Mouse (Mus musculus) intestine, embryonic 14.5 days (tissue): ENCODE measurements around the gene Prelid1. TPM values are rescaled to one million over a fixed set of nuclear protein-coding genes. Genes with fewer than 3 reads are reported as not detected.

Experiments used
- ATAC-seq: fragments of 200-750 bp; cut with Nextera tagmentation; replicated peaks from 2 replicates; pipeline ENCODE4 v1.8.0; 2017; ENCODE audit warnings: low read depth, moderate number of reproducible peaks, moderate TSS enrichment, moderate library complexity; ENCODE audit not compliant: low FRiP score, low TSS enrichment
- DNase-seq: peaks from one replicate; pipeline ENCODE4 v3.0.0-alpha.2; 2018; ENCODE audit warnings: low spot score
- H3K27ac ChIP-seq: fragments of 300-500 bp; sonication (generic); 2 replicates; pipeline ENCODE4 v1.5.1; 2014; ENCODE audit warnings: low read depth, mild to moderate bottlenecking, control low read depth
- H3K27me3 ChIP-seq: fragments of 300-500 bp; sonication (generic); replicated peaks from 2 replicates; pipeline ENCODE4 v1.6.1; 2014; ENCODE audit warnings: low read length, control low read depth; ENCODE audit not compliant: control insufficient read depth, insufficient read depth
- H3K36me3 ChIP-seq: fragments of 300-500 bp; sonication (generic); 2 replicates; pipeline ENCODE4 v1.6.1; 2014; ENCODE audit warnings: low read length, control low read depth; ENCODE audit not compliant: control insufficient read depth, insufficient read depth
- H3K4me1 ChIP-seq: fragments of 300-500 bp; sonication (generic); replicated peaks from 2 replicates; pipeline ENCODE4 v1.6.1; 2014; ENCODE audit warnings: low read length, control low read depth, mixed read lengths; ENCODE audit not compliant: control insufficient read depth, insufficient read depth
- H3K4me2 ChIP-seq: fragments of 300-500 bp; sonication (generic); 2 replicates; pipeline ENCODE4 v1.6.1; 2014; ENCODE audit warnings: low read length
- H3K4me3 ChIP-seq: fragments of 300-500 bp; sonication (generic); 2 replicates; pipeline ENCODE4 v1.5.1; 2014; ENCODE audit warnings: low read depth, low read length, control low read depth, mixed read lengths
- H3K9ac ChIP-seq: fragments of 300-500 bp; sonication (generic); 2 replicates; pipeline ENCODE4 v1.6.1; 2014; ENCODE audit warnings: mild to moderate bottlenecking, low read length
- H3K9me3 ChIP-seq: fragments of 300-500 bp; sonication (generic); 2 replicates; pipeline ENCODE4 v1.6.1; 2016; ENCODE audit warnings: low read length, control low read depth; ENCODE audit not compliant: control insufficient read depth
- WGBS: fragments of 180-500 bp; shearing (Covaris S2); extraction: QIAGEN DNeasy Blood & Tissue Kit; methylation state at CpG from one replicate; pipeline ENCODE4 v1.1.7; 2014; 5-methylcytosine and 5-hydroxymethylcytosine counted together
- polyA plus RNA-seq: library from polyadenylated mRNA; unstranded; fragments of >200 nt; fragmentation: Nextera tagmentation; extraction: Ambion mirVana; gene quantifications from 2 replicates; pipeline ENCODE4 v1.2.1, GENCODE M21; 2014

The Prelid1 gene
- polyA plus RNA-seq, 1 experiment from 2014 or later, result 598 TPM

GRCm38 (mm10) chr13:55318351-55318750, 1.9 kb upstream of the Prelid1 start:
- H3K9me3 ChIP-seq, result no peaks in the 10 kb centered on the region
- H3K4me1 ChIP-seq, result peaks cover 14% of the 10 kb centered on the region
- ATAC-seq (no peak), DNase-seq (no peak)
- WGBS, result 86% methylated on average over 3 of the region's 3 CpGs
- H3K27ac ChIP-seq, result no peak overlapping the region
- no peak overlapping the region for H3K9ac ChIP-seq
- H3K27me3 ChIP-seq, result no peaks in the 10 kb centered on the region
- peaks cover 71% of the 10 kb centered on the region for H3K36me3 ChIP-seq
- H3K4me3 ChIP-seq, result no peak overlapping the region
- H3K4me2 ChIP-seq, result no peak overlapping the region

DNA sequence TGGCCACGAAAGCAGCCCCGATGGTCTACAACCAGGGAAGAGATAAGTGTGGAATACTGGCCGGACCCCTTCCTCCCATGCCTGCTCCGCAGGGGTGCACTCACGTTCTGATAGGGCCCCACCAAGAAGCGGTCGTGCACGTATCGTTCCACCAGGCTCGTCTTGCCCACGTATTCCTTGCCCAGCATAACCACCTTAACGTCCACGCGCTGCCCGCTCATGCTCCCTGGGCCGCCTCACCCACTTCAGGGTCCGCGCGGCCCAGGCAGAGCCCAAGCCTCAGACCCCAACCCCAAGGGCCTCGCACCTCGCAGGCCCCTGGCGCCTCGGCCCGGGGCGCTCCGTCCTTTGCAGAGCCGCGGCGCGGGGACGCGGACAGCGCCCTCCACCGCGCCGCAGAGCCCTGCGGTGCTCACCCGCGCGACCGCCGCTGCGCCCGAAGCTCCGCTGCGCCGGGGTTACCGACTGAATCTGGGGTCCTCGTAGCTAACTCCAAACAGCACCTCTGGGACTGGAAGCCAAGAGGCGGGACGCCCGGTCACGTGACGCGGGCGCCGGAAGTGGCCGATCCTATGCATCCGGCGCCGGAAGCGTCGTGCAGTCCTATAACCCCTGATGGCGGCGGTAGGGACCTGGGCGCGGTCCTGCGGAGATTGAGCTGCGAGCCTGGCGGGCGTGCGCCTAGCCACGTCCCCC, 1.3 kb downstream of the Prelid1 start, which contains the start of gene Rab24:
Gene Rab24 (minus strand): TSS at position 513 of the 696 bp plus-strand sequence.
- peak within 1 kb of the TSS; percentile 88 for H3K27ac ChIP-seq
- peak within 1 kb of the TSS; percentile 89 for H3K4me3 ChIP-seq
- no peaks in the 10 kb centered on the region for H3K9me3 ChIP-seq
- H3K4me2 ChIP-seq, result peak within 1 kb of the TSS; percentile 85
- DNase-seq (peak; percentile 91), ATAC-seq (peak; percentile 88)
- under 1% methylated on average over 73 of the region's 73 CpGs for WGBS
- H3K36me3 ChIP-seq, result peaks cover 69% of the 10 kb centered on the region
- H3K9ac ChIP-seq, result peak within 1 kb of the TSS; percentile 92
- peaks cover 20% of the 10 kb centered on the region for H3K4me1 ChIP-seq
- no peaks in the 10 kb centered on the region for H3K27me3 ChIP-seq

DNA sequence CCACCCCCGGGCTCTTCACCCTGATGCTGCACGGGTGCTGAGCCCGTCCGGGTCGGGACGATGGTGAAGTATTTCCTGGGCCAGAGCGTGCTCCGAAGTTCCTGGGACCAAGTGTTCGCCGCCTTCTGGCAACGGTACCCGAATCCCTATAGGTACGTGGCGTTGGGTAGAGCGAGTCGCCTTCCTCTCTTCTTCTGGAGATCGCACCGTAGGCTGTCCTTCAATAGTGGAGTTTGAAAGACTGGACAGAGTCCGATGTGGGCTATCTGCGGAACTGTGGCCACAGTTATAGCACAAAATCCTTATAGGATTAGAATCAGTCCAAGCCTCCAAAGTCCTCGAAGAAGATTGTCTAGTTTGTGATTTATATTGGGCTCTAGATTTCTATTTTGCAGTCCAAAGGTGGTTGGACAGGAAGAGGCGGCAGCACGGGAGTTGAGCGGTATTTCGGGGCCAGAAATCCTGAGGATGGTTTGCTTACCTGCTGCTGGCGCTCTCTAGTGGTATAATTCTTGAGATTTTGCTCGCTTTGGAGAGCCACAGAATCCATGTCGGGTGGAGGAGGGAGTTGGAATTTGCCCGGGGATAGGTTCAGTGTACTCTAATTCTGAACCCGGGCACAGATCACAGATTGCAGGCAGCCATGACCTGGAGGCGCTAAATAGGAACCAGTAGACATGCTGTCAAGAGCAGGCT, 2.0 kb downstream of the Prelid1 start:
- Histone ChIP-seq H3K9me3 (no peaks in the 10 kb centered on the region), H3K4me3 (peak overlapping the region; percentile 89), H3K4me2 (peak overlapping the region; percentile 85), H3K36me3 (peaks cover 62% of the 10 kb centered on the region), H3K9ac (peak overlapping the region; percentile 92), H3K4me1 (peaks cover 22% of the 10 kb centered on the region), H3K27ac (peak overlapping the region; percentile 88), H3K27me3 (no peaks in the 10 kb centered on the region)
- ATAC-seq, result peak; percentile 16
- DNase-seq, result peak; percentile 72
- 1% methylated on average over 31 of the region's 31 CpGs for WGBS

GRCm38 (mm10) chr13:55325596-55325995, 5.3 kb downstream of the Prelid1 start:
- Histone ChIP-seq H3K27me3 (no peaks in the 10 kb centered on the region), H3K9me3 (no peaks in the 10 kb centered on the region), H3K36me3 (peaks cover 32% of the 10 kb centered on the region), H3K9ac (no peak overlapping the region), H3K27ac (no peak overlapping the region), H3K4me1 (peaks cover 39% of the 10 kb centered on the region), H3K4me2 (no peak overlapping the region), H3K4me3 (no peak overlapping the region)
- 74% methylated on average over 11 of the region's 11 CpGs for WGBS
- DNase-seq (no peak), ATAC-seq (no peak)

- 41% methylated on average over 4 of the region's 4 CpGs for WGBS
- no peak for ATAC-seq
These were observed 6.9 kb downstream of the Prelid1 start for GRCm38 (mm10) chr13:55327169-55327568.

GRCm38 (mm10) chr13:55327633-55328032, 7.3 kb downstream of the Prelid1 start:
- Histone ChIP-seq H3K27me3 (no peaks in the 10 kb centered on the region), H3K4me3 (no peak overlapping the region), H3K4me2 (peak overlapping the region; percentile 63), H3K36me3 (peaks cover 32% of the 10 kb centered on the region), H3K9me3 (no peaks in the 10 kb centered on the region), H3K4me1 (peaks cover 37% of the 10 kb centered on the region), H3K27ac (no peak overlapping the region), H3K9ac (no peak overlapping the region)
- peak; percentile 85 for DNase-seq
- no peak for ATAC-seq
- 49% methylated on average over 8 of the region's 8 CpGs for WGBS

More at GRCm38 (mm10) chr13:55327169-55327568, 6.9 kb downstream of the Prelid1 start:
- Histone ChIP-seq H3K4me2 (no peak overlapping the region), H3K4me1 (peaks cover 38% of the 10 kb centered on the region), H3K27ac (no peak overlapping the region), H3K9ac (no peak overlapping the region), H3K9me3 (no peaks in the 10 kb centered on the region), H3K36me3 (peaks cover 32% of the 10 kb centered on the region), H3K27me3 (no peaks in the 10 kb centered on the region), H3K4me3 (no peak overlapping the region)
- no peak for DNase-seq

- Histone ChIP-seq H3K4me1 (peaks cover 31% of the 10 kb centered on the region), H3K4me2 (peak overlapping the region; percentile 63), H3K27ac (no peak overlapping the region), H3K36me3 (peaks cover 30% of the 10 kb centered on the region), H3K4me3 (peak overlapping the region; percentile 69; the same call in 1 of the 2 replicates), H3K27me3 (no peaks in the 10 kb centered on the region), H3K9ac (no peak overlapping the region), H3K9me3 (no peaks in the 10 kb centered on the region)
- ATAC-seq (no peak), DNase-seq (no peak)
- 82% methylated on average over 6 of the region's 6 CpGs for WGBS
These were observed 7.9 kb downstream of the Prelid1 start for GRCm38 (mm10) chr13:55328171-55328570.

DNA sequence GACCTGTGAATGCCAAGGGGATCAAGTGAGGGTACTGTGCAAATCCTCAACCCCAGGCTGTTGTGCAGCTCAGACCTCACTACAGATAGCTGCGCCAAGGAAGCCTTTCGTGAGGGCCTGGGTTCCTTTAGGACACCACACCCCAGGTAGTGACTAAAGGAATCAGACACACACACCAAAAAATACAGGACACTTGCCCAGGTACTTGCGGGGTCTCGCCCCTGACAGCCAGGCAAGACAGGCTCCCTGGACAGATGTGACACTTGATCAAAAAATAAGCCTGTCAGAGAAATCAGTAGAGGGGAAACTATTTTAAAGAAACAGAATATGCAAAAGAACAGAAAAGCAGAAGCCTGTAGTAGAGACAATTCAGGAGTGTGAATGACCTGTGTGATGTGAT, 8.3 kb downstream of the Prelid1 start:
- Histone ChIP-seq H3K27me3 (no peaks in the 10 kb centered on the region), H3K4me2 (peak overlapping the region; percentile 63), H3K9ac (peak overlapping the region; percentile 64), H3K4me1 (peaks cover 27% of the 10 kb centered on the region), H3K4me3 (peak overlapping the region; percentile 69), H3K27ac (no peak overlapping the region), H3K9me3 (no peaks in the 10 kb centered on the region), H3K36me3 (peaks cover 26% of the 10 kb centered on the region)
- no peak for ATAC-seq
- DNase-seq, result no peak
- WGBS, result 80% methylated on average over 4 of the region's 4 CpGs
